Comparison of ENCODE assay signal across 7 mouse cellular contexts in genomic region chr7:132712044-132712708, GRCm38 (mm10).
DNase-seq lines count a peak whose midpoint lies in the region; ATAC-seq lines count a peak whose summit lies in the region.

No protein-coding gene starts in this region.

- peak overlapping the region; percentile 39 for H3K9ac ChIP-seq in heart, embryonic 16.5 days (ENCODE audit: low read length)
- H3K9ac ChIP-seq in stomach, embryonic 15.5 days, result no peak overlapping the region

- H3K4me3 ChIP-seq in heart, embryonic 16.5 days (ENCODE audit: low read length), result no peak overlapping the region
- no peak overlapping the region for H3K4me3 ChIP-seq in stomach, embryonic 15.5 days (replicated peaks)

- DNase-seq in ovary, adult 18-20 months (ENCODE audit: low spot score), result peak; percentile 30
- DNase-seq in ovary, postnatal 14 days (ENCODE audit: low spot score), result no peak
- peak; percentile 66 to 80 for DNase-seq in lung, adult 18-20 months
- DNase-seq in urinary bladder, postnatal 25 days (ENCODE audit: low spot score), result no peak

- no peak for ATAC-seq in heart, embryonic 16.5 days (replicated peaks; ENCODE audit: extremely low read depth, insufficient read depth, low FRiP score)
- peak; percentile 25; the same call in 1 of the 2 replicates for ATAC-seq in stomach, embryonic 15.5 days (ENCODE audit: insufficient read depth, low FRiP score, low read depth)
- no peak for ATAC-seq in granulocyte monocyte progenitor cell, adult 5-6 weeks (replicated peaks; ENCODE audit: poor library complexity, severe bottlenecking)

- no peak overlapping the region for H3K4me2 ChIP-seq in heart, embryonic 16.5 days (ENCODE audit: low read depth, low read length)
- H3K4me2 ChIP-seq in stomach, embryonic 15.5 days, result 0 out of 2 replicates have a peak overlapping the region, but pooled peaks have one; percentile 8

- peak overlapping the region; percentile 47 for H3K27ac ChIP-seq in heart, embryonic 16.5 days (ENCODE audit: low read length)
- peak overlapping the region; percentile 44 for H3K27ac ChIP-seq in stomach, embryonic 15.5 days

- 40% methylated on average over 16 of the region's 16 CpGs for WGBS in heart, embryonic 16.5 days
- 28% methylated on average over 16 of the region's 16 CpGs for WGBS in stomach, embryonic 15.5 days

- H3K36me3 ChIP-seq in heart, embryonic 16.5 days (ENCODE audit: control insufficient read depth, insufficient read depth), result peaks cover 4% of the 10 kb centered on the region
- no peaks in the 10 kb centered on the region for H3K36me3 ChIP-seq in stomach, embryonic 15.5 days

- H3K27me3 ChIP-seq in heart, embryonic 16.5 days (ENCODE audit: control insufficient read depth, insufficient read depth, low read length), result no peaks in the 10 kb centered on the region
- no peaks in the 10 kb centered on the region for H3K27me3 ChIP-seq in stomach, embryonic 15.5 days (replicated peaks)

- H3K9me3 ChIP-seq in heart, embryonic 16.5 days (replicated peaks; ENCODE audit: control insufficient read depth, low read length), result no peaks in the 10 kb centered on the region
- no peaks in the 10 kb centered on the region for H3K9me3 ChIP-seq in stomach, embryonic 15.5 days

- peaks cover 47% of the 10 kb centered on the region for H3K4me1 ChIP-seq in heart, embryonic 16.5 days (ENCODE audit: control insufficient read depth, insufficient read depth, low read length)
- H3K4me1 ChIP-seq in stomach, embryonic 15.5 days, result peaks cover 38% of the 10 kb centered on the region

Comparison
In these comparisons a context has a peak if more than half of its experiments do, and no peak if none do; other contexts are left out.
1. DNase-seq: peak in ovary, adult 18-20 months (single experiment) and lung, adult 18-20 months (2 of 2); none in ovary, postnatal 14 days (single experiment) and urinary bladder, postnatal 25 days (single experiment).